Mouse (Mus musculus) left cerebral cortex, adult 18-20 months (tissue): Measurements from ENCODE around the gene Scn2b. TPM values are rescaled to one million over a fixed set of nuclear protein-coding genes. Genes with fewer than 3 reads are reported as not detected.

Source experiments
- DNase-seq, 2 experiments: peaks; one replicate each; pipeline ENCODE4 v3.0.0; 2021 to 2022; ENCODE audit warnings: low spot score in 2 of 2, mixed read lengths in 1 of 2
- long read RNA-seq, 2 experiments: library from polyadenylated mRNA; stranded (forward); transcript quantifications; one replicate each; pipeline ENCODE4 v2.0.0; 2021
- total RNA-seq, 2 experiments: library from RNA; stranded (reverse); gene quantifications; 2 replicates each; pipeline ENCODE4 v1.2.3; 2021

Gene Scn2b
- 100 to 1,000 TPM; 267 to 274 TPM for total RNA-seq
- long read RNA-seq, experiment 1, full-length matches to known transcripts, result 1 of 14 reads
- long read RNA-seq, experiment 1, partial matches to known transcripts, result 12 of 14 reads
- long read RNA-seq, experiment 1, other reads (novel, unspliced or antisense), result 1 of 14 reads
- long read RNA-seq, experiment 2, full-length matches to known transcripts, result 1 of 25 reads
- long read RNA-seq, experiment 2, partial matches to known transcripts, result 24 of 25 reads
- long read RNA-seq, experiment 2, other reads (novel, unspliced or antisense), result 0 of 25 reads

DNA sequence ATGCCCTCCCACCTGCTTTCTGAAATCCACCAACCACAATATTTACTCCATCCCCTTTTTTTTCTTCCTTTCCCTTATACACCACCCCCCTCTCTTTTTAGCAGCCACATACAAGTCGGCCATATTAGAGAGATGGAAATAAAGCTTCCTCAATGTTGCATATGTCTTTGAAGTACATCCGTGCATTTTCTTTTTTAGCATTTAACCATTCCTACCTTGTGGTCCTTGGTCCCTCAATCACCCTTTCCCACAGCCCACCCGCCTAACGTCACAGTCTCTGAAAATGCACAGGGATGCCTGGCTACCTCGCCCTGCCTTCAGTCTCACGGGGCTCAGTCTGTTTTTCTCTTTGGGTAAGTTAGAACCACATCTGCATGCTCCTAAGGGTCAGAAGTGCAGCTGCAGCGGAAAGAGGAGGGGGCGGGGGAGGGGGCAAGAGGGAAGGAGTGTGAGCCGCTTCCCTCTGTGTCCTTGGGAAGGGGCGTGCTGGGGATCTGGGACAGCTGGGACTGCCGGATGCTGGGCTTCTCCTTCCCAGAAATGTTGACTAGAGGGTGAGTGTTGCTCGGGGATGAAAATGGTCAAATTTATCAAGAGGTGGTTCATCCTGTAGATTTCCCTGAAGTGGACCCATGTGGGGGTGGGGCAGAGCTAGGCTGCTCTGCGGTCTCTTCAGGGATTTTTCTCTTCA, at the start of gene Scn2b:
Gene Scn2b (plus strand): TSS at position 42 of the 691 bp plus-strand sequence.
- peak in 1 of 2 experiments; percentile 38 for DNase-seq

DNA sequence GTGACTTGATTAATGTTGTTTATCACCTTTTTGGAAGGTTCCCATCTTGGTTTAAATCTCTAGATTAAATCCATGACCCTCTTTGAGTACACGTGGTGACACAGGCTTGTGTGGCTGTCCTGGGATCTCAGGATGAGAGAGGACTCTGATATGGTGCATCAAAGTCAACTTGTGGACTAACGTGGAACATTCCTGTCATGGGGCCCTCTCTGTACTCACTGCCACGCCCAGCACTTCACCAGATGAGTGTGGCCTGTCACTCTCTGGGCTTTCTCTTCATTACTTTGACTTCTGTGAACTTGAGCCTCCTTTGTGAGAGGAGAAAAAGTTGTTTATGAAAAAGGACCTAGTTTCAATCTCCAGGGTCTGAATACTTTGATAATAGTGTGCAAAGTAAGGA, 45.8 kb upstream of the Scn2b start:
- no peak for DNase-seq

DNA sequence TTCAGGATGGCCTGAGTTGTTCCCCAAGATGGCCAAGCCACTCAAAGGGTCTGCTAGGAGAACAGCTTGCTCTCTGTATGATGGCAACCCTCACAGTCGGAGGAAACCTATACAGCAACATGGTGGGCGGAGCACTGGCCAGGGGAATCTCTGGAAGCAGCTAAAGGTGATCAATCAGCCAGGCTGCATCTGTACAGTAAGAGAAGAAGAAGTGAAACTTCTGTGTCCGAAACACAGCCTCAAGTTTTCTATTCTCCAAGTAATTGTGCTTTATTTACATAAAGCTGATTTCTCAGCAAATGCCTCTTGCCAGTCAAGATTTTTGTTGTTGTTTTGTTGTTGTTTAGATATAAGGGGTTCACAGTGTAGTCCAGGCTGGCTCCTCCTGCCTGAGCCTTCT, 39.7 kb upstream of the Scn2b start:
- no peak for DNase-seq

DNA sequence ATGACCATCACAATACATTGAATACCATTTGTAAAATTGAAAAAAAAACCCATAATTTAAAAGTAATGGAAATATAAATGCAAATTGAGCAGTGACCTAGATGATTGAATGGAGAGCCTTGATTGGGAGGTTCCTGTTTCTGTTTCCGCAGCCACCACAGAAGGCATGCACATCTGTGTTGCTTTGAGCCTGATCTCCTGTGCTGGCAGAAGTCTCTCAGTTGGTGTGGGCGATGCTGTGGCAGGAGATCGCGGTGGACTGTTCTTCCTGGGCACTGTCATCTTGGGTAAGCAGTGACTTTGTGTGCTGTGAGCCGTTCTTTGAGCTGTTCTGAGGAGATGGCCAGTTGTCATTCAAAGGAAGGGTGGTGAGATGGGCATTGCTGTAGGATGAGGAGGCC, 38.6 kb upstream of the Scn2b start, which contains the start of gene Jaml:
Gene Jaml (plus strand): TSS at position 173 of the 400 bp plus-strand sequence.
- DNase-seq, result no peak

DNA sequence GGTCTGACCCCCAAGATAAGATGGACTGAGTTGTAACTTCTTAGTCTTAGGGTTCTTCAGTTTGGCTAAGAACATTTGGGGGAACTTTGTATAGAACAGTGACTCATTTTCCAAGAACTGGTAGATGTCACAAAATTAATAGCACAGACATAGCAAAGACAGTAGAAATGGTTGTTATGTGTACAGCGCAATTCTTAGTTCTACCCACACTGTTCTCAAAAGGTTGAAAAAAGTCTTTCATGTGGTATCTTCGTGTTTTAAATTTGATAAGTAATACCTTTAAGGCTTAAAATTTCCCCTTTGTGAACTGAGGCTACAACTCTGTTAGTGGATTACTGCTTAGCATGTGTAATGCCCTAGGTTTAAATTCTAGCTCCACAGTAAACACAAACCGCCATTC, 34.5 kb upstream of the Scn2b start:
- no peak for DNase-seq

DNA sequence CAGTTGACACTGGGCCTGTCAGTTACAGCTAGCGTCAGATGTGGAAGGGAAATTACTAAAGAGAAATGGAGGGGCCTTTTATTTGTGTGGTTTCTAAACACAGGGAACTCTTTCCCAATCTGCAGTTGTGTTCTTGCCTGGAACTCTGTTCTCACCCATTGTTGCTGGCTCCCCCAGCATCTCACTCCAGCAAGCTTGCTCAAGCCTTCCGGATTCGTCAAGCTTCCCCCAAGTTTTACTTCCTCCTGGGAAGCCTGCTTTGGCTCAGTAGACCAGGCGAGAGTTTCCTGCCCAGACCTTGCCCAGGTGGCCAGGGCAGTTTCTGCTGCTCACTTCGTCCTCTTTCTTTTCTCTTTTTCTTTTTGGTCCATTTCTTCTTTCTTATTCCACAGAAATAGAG, 33.0 kb upstream of the Scn2b start:
- no peak for DNase-seq

GRCm38 (mm10) chr9:45085741-45086690, 31.6 kb upstream of the Scn2b start:
- DNase-seq, result no peak

- no peak for DNase-seq
Measured at GRCm38 (mm10) chr9:45088040-45088439, 29.5 kb upstream of the Scn2b start.

DNA sequence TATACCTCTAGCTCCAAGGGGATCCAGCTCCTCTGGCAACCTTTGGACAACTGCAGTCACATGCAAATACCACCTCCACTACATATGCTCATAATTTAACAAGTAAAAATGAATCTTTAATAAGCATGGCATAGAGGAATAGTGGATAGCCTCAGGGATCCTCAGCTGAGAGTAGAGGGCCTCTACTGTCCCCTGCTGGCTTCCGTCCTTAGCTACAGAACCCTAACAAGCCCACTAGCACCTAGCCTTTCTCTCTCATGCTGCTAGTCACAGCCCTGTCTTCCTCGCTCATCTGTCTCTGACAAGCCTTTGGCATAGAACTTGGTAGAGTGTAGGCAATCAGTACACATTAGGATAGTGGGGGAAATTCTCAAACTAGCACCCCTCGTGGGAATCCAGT, 26.8 kb upstream of the Scn2b start:
- no peak for DNase-seq

- DNase-seq, result no peak
Measured at GRCm38 (mm10) chr9:45092641-45093040, 24.9 kb upstream of the Scn2b start.

DNA sequence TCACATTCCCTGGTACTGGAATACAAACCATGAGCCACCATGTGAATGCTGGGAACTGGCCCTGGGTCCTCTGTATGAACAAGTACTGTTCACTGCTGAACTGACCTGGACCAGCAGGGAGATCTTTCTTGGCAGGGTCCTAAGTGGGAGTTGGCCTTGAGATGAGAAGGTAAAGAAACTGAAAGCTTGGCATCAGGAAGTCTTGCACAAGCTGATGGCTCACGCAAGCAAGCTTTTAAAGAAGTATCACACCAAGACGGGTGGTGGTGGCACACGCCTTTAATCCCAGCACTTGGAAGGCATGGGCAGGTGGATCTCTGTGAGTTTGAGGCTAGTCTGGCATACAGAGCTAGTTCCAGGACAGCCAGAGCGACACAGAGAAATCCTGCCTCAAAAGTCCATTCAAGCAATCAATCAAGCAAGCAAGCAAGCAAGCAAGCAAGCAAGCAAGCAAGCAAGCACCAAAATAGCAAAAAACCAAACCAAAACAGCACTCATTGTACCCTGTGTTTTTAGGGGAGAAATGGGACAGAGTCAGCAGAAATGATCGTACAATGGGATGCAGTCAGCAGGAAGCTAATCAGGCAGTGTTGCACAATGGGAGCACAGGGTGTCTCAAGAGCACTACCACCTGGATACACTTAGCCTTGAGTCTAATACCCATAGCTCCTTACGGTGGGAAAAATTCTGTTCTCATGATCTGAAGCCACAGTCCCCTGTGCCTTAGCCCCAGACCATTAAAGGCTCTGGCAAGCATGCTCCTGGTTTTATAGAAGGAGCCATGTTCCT, 22.2 kb upstream of the Scn2b start:
- DNase-seq, result no peak

DNA sequence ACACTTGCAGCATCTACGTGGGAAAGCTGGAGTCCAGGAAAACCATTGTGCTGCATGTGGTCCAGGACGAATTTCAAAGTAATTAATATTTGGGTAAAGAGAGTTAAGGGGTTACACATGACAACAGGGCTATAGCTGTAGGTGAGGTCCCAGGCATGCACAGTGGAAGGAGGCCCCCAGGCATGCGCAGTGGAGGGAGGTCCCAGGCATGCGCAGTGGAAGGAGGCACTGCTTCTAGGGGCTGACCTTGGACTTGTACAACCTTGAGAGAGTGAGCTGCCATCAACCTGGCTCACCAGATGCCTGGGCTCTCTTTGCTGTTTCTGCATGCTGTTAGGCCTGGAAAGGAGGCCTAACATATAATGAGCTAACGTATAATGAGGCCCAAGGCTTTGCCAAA, 19.7 kb upstream of the Scn2b start:
- no peak for DNase-seq

DNA sequence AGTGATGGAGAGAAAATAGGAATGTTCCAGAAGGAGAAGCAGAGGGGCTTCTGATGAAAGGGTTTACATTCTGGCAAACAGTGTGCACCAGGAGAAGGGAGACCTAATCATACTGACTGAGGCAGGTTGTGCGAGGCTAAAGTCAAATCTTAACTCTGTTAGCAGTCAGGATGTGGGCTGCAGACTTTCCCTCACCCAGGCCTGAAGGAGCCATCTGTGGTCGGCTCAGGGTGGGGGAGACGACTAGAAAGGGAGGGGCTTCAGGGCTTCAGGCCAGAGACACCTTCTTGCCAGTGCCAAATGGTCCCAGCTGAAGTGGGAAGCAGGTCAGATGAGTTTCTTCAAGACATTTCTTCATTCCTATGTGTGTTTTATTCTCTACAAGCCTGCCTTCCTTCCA, 19.2 kb upstream of the Scn2b start:
- DNase-seq, result no peak

DNA sequence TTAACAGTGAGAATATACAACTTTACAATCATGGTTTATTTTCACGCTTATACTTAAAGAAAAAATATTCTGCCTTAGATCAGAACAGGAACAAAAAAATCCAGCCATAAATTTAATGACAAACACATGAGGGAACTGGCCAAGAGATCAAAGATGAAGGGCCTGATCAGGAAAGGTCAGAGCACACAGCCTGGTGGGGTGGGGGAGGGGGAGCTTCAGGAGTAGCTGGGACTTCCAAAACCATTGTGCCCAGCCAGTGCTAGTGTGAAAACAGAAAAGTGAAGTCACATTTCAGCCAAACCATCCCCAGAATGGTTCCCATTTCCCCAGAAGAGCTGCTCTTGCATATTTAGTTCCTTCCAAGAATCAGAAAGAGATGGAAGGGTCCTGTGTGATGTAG, 15.1 kb upstream of the Scn2b start:
- DNase-seq, result no peak

DNA sequence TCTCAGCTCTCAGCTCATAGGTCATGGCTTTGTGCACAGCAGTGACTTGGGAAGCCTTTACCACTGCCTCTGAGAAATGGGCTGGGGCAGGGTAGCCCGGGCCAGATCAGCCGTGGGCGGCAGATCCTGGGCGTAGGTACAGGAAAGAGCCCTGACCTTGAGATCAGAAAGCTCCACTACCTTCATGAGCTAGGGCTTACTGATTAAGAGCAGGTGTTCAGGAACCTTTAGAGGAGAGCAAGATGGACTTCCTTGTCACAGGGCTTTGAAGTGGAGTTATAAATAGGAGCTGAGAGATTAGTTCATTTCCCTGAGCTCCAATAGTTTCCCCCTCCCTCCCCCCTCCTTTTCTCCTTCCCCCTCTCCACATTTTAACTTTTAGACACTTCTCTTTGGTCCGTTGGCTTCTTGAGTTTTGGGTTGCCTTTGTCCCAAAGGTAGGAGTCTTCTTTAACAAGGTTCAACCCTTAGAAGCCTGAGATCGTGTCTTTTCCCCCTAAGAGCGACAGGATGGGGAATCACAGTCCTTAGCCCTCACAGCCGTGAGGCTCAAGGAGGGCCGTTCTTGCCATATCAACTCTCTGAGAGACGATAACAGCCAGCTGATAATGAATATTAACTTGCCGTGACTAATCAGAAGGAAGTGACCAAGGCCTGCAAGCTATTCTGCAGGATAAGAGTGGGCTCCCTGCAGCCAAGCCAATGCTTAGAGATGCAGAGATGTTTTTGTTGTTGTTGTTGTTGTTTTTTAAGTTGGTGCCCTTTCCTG, 14.2 kb upstream of the Scn2b start:
- DNase-seq, result no peak

DNA sequence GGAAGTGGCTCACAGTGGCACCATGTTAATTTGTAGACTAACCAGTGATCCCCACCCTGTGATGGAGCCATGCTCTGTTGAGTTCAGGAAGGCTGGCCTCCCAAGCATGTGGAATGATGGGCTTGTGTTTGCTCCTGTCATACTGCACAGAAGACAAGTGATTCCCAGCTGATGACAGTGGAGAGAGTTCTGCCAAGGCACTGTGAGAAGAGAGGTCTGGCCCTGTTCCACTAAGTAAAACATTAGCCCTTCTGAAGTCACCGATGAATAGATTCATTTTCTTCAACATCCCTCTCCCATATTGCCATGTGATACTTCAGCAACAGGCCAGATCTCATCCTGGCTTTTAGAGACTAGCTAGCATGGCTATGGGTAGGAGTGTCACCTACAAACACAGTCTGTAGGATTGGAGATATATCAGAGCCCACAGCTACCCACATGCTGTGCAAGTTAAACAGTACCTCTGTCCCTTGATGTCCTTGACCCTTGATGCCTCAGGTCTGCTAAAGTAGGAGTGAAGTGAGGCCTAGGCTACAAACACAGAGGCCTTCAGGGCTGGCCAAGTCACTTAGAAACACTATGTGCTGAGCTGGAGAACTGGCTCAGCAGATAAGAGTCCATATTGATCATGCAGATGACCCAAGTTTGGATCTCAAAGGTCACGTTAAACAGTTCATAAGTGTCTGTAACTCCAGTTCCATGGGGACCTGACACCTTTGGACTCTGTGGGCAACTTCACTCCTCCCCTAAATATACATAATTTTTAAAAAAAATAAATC, 11.8 kb upstream of the Scn2b start:
- DNase-seq, result no peak

DNA sequence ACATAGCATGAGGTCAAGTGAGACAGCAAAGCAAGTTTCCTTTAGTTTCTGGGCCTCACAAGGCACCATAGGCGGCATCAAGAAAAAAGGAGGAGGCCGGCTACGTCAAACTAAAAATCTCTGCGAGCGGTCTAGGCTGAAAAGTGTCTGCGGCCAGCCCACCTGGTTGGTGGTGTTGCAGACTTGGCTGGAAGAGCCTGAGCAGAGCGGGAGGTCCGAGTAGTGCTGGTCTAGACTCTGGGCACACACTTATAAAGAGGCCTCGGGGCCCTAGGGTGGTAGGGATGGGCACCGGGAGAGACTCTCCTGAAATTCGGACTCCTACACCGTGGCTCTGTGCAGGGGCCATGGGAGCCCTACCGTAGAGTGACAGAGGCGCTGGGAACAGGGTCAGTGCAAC, 1.9 kb upstream of the Scn2b start:
- DNase-seq, result peak; percentile 77 to 85

- DNase-seq, result no peak
Measured at GRCm38 (mm10) chr9:45116819-45117218, 763 bp upstream of the Scn2b start.

DNA sequence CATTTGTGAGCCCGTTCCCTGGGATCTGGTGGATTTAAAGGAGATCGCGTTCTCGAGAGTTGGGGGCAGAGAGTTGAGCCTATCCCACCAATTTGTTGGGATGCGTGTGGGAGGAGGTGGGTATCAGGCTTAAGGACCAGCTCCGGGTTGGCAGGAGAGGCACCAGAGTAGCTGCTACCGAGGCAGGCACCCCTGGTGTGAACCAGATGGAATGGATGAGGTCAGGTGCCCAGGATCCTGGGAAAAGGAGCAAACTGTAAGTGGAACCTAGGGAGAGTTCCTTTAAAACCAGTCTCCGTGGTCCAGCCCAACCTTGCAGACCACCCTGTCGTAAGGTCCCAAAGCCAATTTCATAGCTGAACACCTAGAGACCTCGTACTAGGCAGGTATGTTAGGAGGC, 970 bp downstream of the Scn2b start:
- no peak for DNase-seq
